Mouse (Mus musculus): ENCODE measurements around the gene Gmpr2. TPM values are rescaled to one million over a fixed set of nuclear protein-coding genes. Genes with fewer than 3 reads are reported as not detected.

Gene Gmpr2
- polyA plus RNA-seq, 1 experiment from 2014 or later = 62.5 TPM

DNA sequence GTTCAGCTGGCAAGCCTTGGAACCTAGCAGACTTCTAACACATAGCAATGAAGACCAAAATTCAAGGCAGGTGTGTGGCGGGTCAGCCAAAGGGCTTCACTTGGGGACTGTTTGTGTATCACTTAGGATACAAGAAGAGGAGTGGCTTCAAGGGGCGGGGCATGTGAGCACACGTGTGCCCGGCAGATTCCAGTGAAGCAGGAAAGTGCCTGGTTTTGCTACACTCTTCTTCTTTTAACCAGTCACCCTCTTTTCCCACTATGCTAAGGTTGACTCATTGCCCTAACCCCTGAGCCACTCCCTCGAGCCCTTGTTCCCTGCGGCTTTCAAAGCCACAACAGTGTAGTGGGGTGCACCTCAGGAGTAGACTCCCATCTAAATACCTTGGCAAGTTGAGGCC is 43.2 kb downstream of the Gmpr2 start:
- Histone ChIP-seq H3K27me3 (ENCODE audit: control insufficient read depth, insufficient read depth, low read length) (no peaks in the 10 kb centered on the region; the same call in 1 of the 2 replicates), H3K9ac (ENCODE audit: low read length) (no peak overlapping the region), H3K4me2 (ENCODE audit: low read depth, low read length, severe bottlenecking) (no peak overlapping the region), H3K9me3 (ENCODE audit: control insufficient read depth, low read length) (no peaks in the 10 kb centered on the region), H3K36me3 (ENCODE audit: control insufficient read depth, insufficient read depth, low read length) (no peaks in the 10 kb centered on the region; the same call in 1 of the 2 replicates), H3K27ac (ENCODE audit: low read depth, low read length) (no peak overlapping the region), H3K4me1 (replicated peaks; ENCODE audit: control insufficient read depth, insufficient read depth, low read length) (peaks cover 3% of the 10 kb centered on the region; the same call in 1 of the 2 replicates), H3K4me3 (ENCODE audit: low read depth, low read length) (no peak overlapping the region)
- WGBS = 37% methylated on average over 6 of the region's 6 CpGs
- no peak for DNase-seq (ENCODE audit: low spot score)
- no peak for ATAC-seq (replicated peaks; ENCODE audit: low FRiP score)

- no peaks in the 10 kb centered on the region; the same call in 1 of the 2 replicates for H3K27me3 ChIP-seq (ENCODE audit: control insufficient read depth, insufficient read depth, low read length)
- H3K4me1 ChIP-seq (replicated peaks; ENCODE audit: control insufficient read depth, insufficient read depth, low read length) = peaks cover 3% of the 10 kb centered on the region; the same call in 1 of the 2 replicates
- no peak overlapping the region for H3K4me2 ChIP-seq (ENCODE audit: low read depth, low read length, severe bottlenecking)
- WGBS = over 99% methylated on average over 6 of the region's 6 CpGs
- H3K4me3 ChIP-seq (ENCODE audit: low read depth, low read length) = no peak overlapping the region
- ATAC-seq (replicated peaks; ENCODE audit: low FRiP score) (no peak), DNase-seq (ENCODE audit: low spot score) (no peak)
- no peak overlapping the region for H3K9ac ChIP-seq (ENCODE audit: low read length)
- no peaks in the 10 kb centered on the region for H3K9me3 ChIP-seq (ENCODE audit: control insufficient read depth, low read length)
- no peaks in the 10 kb centered on the region; the same call in 1 of the 2 replicates for H3K36me3 ChIP-seq (ENCODE audit: control insufficient read depth, insufficient read depth, low read length)
- H3K27ac ChIP-seq (ENCODE audit: low read depth, low read length) = no peak overlapping the region
Measured at GRCm38 (mm10) chr14:55716271-55716670, 44.5 kb downstream of the Gmpr2 start.

DNA sequence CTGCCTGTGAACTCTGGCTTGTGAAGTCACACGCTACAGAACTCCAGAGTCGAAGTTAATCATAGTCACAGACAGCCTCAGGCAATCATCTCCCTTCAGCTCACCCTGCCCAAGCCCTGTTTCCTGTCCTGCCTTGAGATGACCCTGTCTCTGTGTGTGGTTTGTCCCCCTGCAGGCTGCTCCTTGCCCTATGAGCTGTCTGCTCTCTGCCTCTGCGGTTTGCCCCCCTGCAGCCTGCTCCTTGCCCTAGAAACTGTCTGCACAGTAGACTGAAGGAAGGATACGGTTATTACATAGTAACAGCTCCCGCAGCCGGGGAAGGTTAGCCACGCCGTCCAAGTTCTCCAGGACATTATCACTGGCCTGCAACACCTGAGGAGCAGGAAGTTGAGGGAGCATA is 45.1 kb downstream of the Gmpr2 start:
- Histone ChIP-seq H3K4me3 (ENCODE audit: low read depth, low read length) (no peak overlapping the region), H3K9me3 (ENCODE audit: control insufficient read depth, low read length) (no peaks in the 10 kb centered on the region), H3K36me3 (ENCODE audit: control insufficient read depth, insufficient read depth, low read length) (no peaks in the 10 kb centered on the region; the same call in 1 of the 2 replicates), H3K4me1 (replicated peaks; ENCODE audit: control insufficient read depth, insufficient read depth, low read length) (peaks cover 3% of the 10 kb centered on the region; the same call in 1 of the 2 replicates), H3K27me3 (ENCODE audit: control insufficient read depth, insufficient read depth, low read length) (no peaks in the 10 kb centered on the region; the same call in 1 of the 2 replicates), H3K9ac (ENCODE audit: low read length) (no peak overlapping the region), H3K27ac (ENCODE audit: low read depth, low read length) (no peak overlapping the region), H3K4me2 (ENCODE audit: low read depth, low read length, severe bottlenecking) (no peak overlapping the region)
- ATAC-seq (replicated peaks; ENCODE audit: low FRiP score) = no peak
- DNase-seq (ENCODE audit: low spot score) = no peak
- WGBS = 80% methylated on average over 8 of the region's 8 CpGs

GRCm38 (mm10) chr14:55719737-55720136 is 48.0 kb downstream of the Gmpr2 start:
- Histone ChIP-seq H3K9me3 (ENCODE audit: control insufficient read depth, low read length) (no peaks in the 10 kb centered on the region), H3K27me3 (ENCODE audit: control insufficient read depth, insufficient read depth, low read length) (no peaks in the 10 kb centered on the region), H3K4me3 (ENCODE audit: low read depth, low read length) (no peak overlapping the region), H3K4me2 (ENCODE audit: low read depth, low read length, severe bottlenecking) (no peak overlapping the region), H3K9ac (ENCODE audit: low read length) (no peak overlapping the region), H3K27ac (ENCODE audit: low read depth, low read length) (no peak overlapping the region), H3K36me3 (ENCODE audit: control insufficient read depth, insufficient read depth, low read length) (no peaks in the 10 kb centered on the region; the same call in 1 of the 2 replicates), H3K4me1 (replicated peaks; ENCODE audit: control insufficient read depth, insufficient read depth, low read length) (no peaks in the 10 kb centered on the region)
- no peak for ATAC-seq (replicated peaks; ENCODE audit: low FRiP score)
- DNase-seq (ENCODE audit: low spot score) = no peak
- WGBS = 86% methylated on average over 6 of the region's 6 CpGs

- no peak for DNase-seq (ENCODE audit: low spot score)
- ATAC-seq (replicated peaks; ENCODE audit: low FRiP score) = no peak
- Histone ChIP-seq H3K4me2 (ENCODE audit: low read depth, low read length, severe bottlenecking) (no peak overlapping the region), H3K36me3 (ENCODE audit: control insufficient read depth, insufficient read depth, low read length) (no peaks in the 10 kb centered on the region; the same call in 1 of the 2 replicates), H3K9ac (ENCODE audit: low read length) (no peak overlapping the region), H3K27me3 (ENCODE audit: control insufficient read depth, insufficient read depth, low read length) (no peaks in the 10 kb centered on the region), H3K27ac (ENCODE audit: low read depth, low read length) (no peak overlapping the region), H3K4me3 (ENCODE audit: low read depth, low read length) (no peak overlapping the region), H3K9me3 (ENCODE audit: control insufficient read depth, low read length) (no peaks in the 10 kb centered on the region), H3K4me1 (replicated peaks; ENCODE audit: control insufficient read depth, insufficient read depth, low read length) (no peaks in the 10 kb centered on the region)
- 94% methylated on average over 12 of the region's 12 CpGs for WGBS
Measured at GRCm38 (mm10) chr14:55720666-55721065, 48.9 kb downstream of the Gmpr2 start.

- Histone ChIP-seq H3K9me3 (ENCODE audit: control insufficient read depth, low read length) (no peaks in the 10 kb centered on the region), H3K4me2 (ENCODE audit: low read depth, low read length, severe bottlenecking) (peak overlapping the region; percentile 48; the same call in 1 of the 2 replicates), H3K36me3 (ENCODE audit: control insufficient read depth, insufficient read depth, low read length) (no peaks in the 10 kb centered on the region; the same call in 1 of the 2 replicates), H3K4me3 (ENCODE audit: low read depth, low read length) (peak overlapping the region; percentile 68), H3K27me3 (ENCODE audit: control insufficient read depth, insufficient read depth, low read length) (no peaks in the 10 kb centered on the region), H3K9ac (ENCODE audit: low read length) (no peak overlapping the region), H3K27ac (ENCODE audit: low read depth, low read length) (no peak overlapping the region), H3K4me1 (replicated peaks; ENCODE audit: control insufficient read depth, insufficient read depth, low read length) (no peaks in the 10 kb centered on the region)
- WGBS = 75% methylated on average over 6 of the region's 6 CpGs
- ATAC-seq (replicated peaks; ENCODE audit: low FRiP score) = no peak
- no peak for DNase-seq (ENCODE audit: low spot score)
Measured at GRCm38 (mm10) chr14:55721076-55721475, 49.3 kb downstream of the Gmpr2 start.

- under 1% methylated on average over 48 of the region's 50 CpGs for WGBS
- peak within 1 kb of the TSS; percentile 48 for H3K4me2 ChIP-seq (ENCODE audit: low read depth, low read length, severe bottlenecking)
- peak; percentile 93 for ATAC-seq (replicated peaks; ENCODE audit: low FRiP score)
- H3K27me3 ChIP-seq (ENCODE audit: control insufficient read depth, insufficient read depth, low read length) = no peaks in the 10 kb centered on the region
- H3K9ac ChIP-seq (ENCODE audit: low read length) = peak within 1 kb of the TSS; percentile 73
- H3K4me3 ChIP-seq (ENCODE audit: low read depth, low read length) = peak within 1 kb of the TSS; percentile 68
- no peaks in the 10 kb centered on the region; the same call in 1 of the 2 replicates for H3K36me3 ChIP-seq (ENCODE audit: control insufficient read depth, insufficient read depth, low read length)
- H3K27ac ChIP-seq (ENCODE audit: low read depth, low read length) = no peak within 1 kb of the TSS
- H3K4me1 ChIP-seq (replicated peaks; ENCODE audit: control insufficient read depth, insufficient read depth, low read length) = no peaks in the 10 kb centered on the region
- H3K9me3 ChIP-seq (ENCODE audit: control insufficient read depth, low read length) = no peaks in the 10 kb centered on the region
- peak; percentile 96 for DNase-seq (ENCODE audit: low spot score)
Measured at GRCm38 (mm10) chr14:55721700-55722437, 50.1 kb downstream of the Gmpr2 start, which contains the start of gene Rabggta. TSS of gene Rabggta (minus strand) at chr14:55722263.

DNA sequence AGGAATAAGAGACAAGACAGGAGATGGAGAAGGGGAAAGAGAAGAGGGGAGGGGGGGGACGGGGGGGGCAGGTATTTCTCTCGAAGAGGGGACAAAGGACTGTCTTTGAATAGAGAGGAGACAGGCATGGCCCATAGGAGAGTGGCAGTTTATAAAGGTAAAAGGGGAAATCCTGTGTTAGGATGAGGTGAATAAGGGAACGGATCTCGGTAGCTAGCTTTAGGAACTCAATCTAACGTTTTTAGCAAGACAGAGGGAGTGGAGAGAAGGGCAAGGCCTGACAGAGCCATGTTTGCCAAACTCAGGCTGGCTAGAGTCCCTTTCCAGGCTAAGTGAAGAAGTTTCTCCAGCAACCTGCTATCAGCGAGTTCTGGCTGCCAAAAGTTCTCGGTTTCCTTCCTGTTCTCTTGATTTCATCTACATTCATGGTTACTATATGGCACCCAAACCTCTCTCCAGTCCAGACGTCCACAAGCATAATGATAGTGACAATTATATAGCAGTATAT is 50.8 kb downstream of the Gmpr2 start:
- Histone ChIP-seq H3K9me3 (ENCODE audit: control insufficient read depth, low read length) (no peaks in the 10 kb centered on the region), H3K9ac (ENCODE audit: low read length) (peak overlapping the region; percentile 73), H3K4me3 (ENCODE audit: low read depth, low read length) (peak overlapping the region; percentile 68), H3K4me1 (replicated peaks; ENCODE audit: control insufficient read depth, insufficient read depth, low read length) (no peaks in the 10 kb centered on the region), H3K27ac (ENCODE audit: low read depth, low read length) (no peak overlapping the region), H3K36me3 (ENCODE audit: control insufficient read depth, insufficient read depth, low read length) (no peaks in the 10 kb centered on the region; the same call in 1 of the 2 replicates), H3K4me2 (ENCODE audit: low read depth, low read length, severe bottlenecking) (peak overlapping the region; percentile 48), H3K27me3 (ENCODE audit: control insufficient read depth, insufficient read depth, low read length) (no peaks in the 10 kb centered on the region)
- WGBS = 50% methylated on average over 8 of the region's 8 CpGs
- no peak for DNase-seq (ENCODE audit: low spot score)
- ATAC-seq (replicated peaks; ENCODE audit: low FRiP score) = no peak; the same call in 1 of the 2 replicates
